Mouse (Mus musculus): ENCODE data around the gene Acad8.
A peak's percentile ranks its signal among the peaks of the same experiment; 100 is the strongest.

GRCm38 (mm10) chr9:27043892-27044291 is 44.5 kb upstream of the Acad8 start:
- TF ChIP-seq POLR2A (IDR thresholded peaks at IDR 0.05; ENCODE audit: low read depth, low read length) (no peak), RAD21 (IDR thresholded peaks at IDR 0.05; ENCODE audit: low read depth, low read length) (no peak), CTCF (conservative IDR thresholded peaks at IDR 0.05 in 1 of 2, IDR thresholded peaks at IDR 0.05 in 1 of 2; ENCODE audit: low read depth in 2 of 2, low read length in 2 of 2) (no peak), BHLHE40 (IDR thresholded peaks at IDR 0.05; ENCODE audit: low read depth, low read length) (0 out of 2 replicates have a peak, but pooled peaks have one; percentile 24), MAFK (IDR thresholded peaks at IDR 0.05; ENCODE audit: insufficient replicate concordance, low read length) (no peak), ZKSCAN1 (IDR thresholded peaks at IDR 0.05; ENCODE audit: borderline replicate concordance, low read depth, low read length) (no peak), MAX (IDR thresholded peaks at IDR 0.05; ENCODE audit: low read length) (no peak)
